Mouse (Mus musculus) lung, adult 2 months (tissue): ENCODE results near the gene Bicdl1.

Experiments
- CTCF ChIP-seq: fragments of 200-500 bp; IDR thresholded peaks from 2 replicates; pipeline ENCODE4 v1.5.1; 2011; ENCODE audit warnings: mild to moderate bottlenecking, low read length, control low read depth; ENCODE audit not compliant: insufficient read depth
- POLR2A ChIP-seq: fragments of 200-500 bp; IDR thresholded peaks from 2 replicates; pipeline ENCODE4 v1.6.1; 2011; ENCODE audit warnings: low read depth, mild to moderate bottlenecking, control low read depth, low read length, borderline replicate concordance; ENCODE audit errors: extremely low read depth

GRCm38 (mm10) chr5:115770048-115770447, 38.6 kb upstream of the Bicdl1 start:
- TF ChIP-seq POLR2A (no peak), CTCF (no peak)
